Mouse (Mus musculus) mature B cell (primary cell): Measurements from ENCODE around the gene Klk15.
"Not testable (repeated sequence)": the region's sequence is repeated elsewhere in the genome, so short reads cannot be mapped to it uniquely, and the experiment has no call there.

Experiments
- in situ Hi-C: fragments of 300-500 bp; cut with MboI; formaldehyde crosslinking; loops from 2 replicates; pipeline ENCODE4 v1.14.3; 2019

Gene Klk15

GRCm38 (mm10) chr7:43975761-43976160, 42.2 kb downstream of the Klk15 start, which contains the start of gene Klk1b9:
Klk1b9 (plus strand) TSS chr7:43976061.
- in situ Hi-C loops = not testable (repeated sequence)

GRCm38 (mm10) chr7:43985657-43986056, 52.1 kb downstream of the Klk15 start:
- in situ Hi-C loops = no loop called here
